Mouse (Mus musculus) cortical plate, adult 2 months (tissue): Measurements from ENCODE around the gene Card9. TPM values are rescaled to one million over a fixed set of nuclear protein-coding genes. Genes with fewer than 3 reads are reported as not detected.

Experiments used
- H3K27ac ChIP-seq: fragments of 200-500 bp; 2 replicates; pipeline ENCODE4 v1.5.1; 2012; ENCODE audit warnings: low read length, control low read depth, inconsistent platforms; ENCODE audit not compliant: insufficient read depth
- H3K4me1 ChIP-seq: fragments of 200-500 bp; 2 replicates; pipeline ENCODE4 v1.6.1; 2011; ENCODE audit warnings: low read length; ENCODE audit not compliant: control insufficient read depth, insufficient read depth
- H3K4me3 ChIP-seq: fragments of 200-500 bp; 2 replicates; pipeline ENCODE4 v1.5.1; 2011; ENCODE audit warnings: mild to moderate bottlenecking, low read length, control low read depth; ENCODE audit not compliant: insufficient read depth
- CTCF ChIP-seq: fragments of 200-500 bp; IDR thresholded peaks from 2 replicates; pipeline ENCODE4 v1.5.1; 2011; ENCODE audit warnings: mild to moderate bottlenecking, control low read depth, low read length; ENCODE audit not compliant: insufficient read depth; ENCODE audit errors: extremely low read depth
- POLR2A ChIP-seq: fragments of 200-500 bp; IDR thresholded peaks from 2 replicates; pipeline ENCODE4 v1.6.1; 2011; ENCODE audit warnings: mild to moderate bottlenecking, low read length, control low read depth; ENCODE audit not compliant: insufficient read depth; ENCODE audit errors: extremely low read depth
- polyA plus RNA-seq: library from polyadenylated mRNA; depleted of rRNA; stranded (reverse); fragments of >200 nt; gene quantifications from 2 replicates; pipeline ENCODE4 v1.2.3, GENCODE M21; 2012

The Card9 gene
- polyA plus RNA-seq, 1 experiment, result 5.3 TPM

- Histone ChIP-seq H3K4me1 (peaks cover under 1% of the 10 kb centered on the region; the same call in 1 of the 2 replicates), H3K27ac (peak overlapping the region; percentile 86), H3K4me3 (no peak overlapping the region)
- TF ChIP-seq POLR2A (no peak), CTCF (no peak)
Measured at GRCm38 (mm10) chr2:26330056-26330468, 30.7 kb downstream of the Card9 start.

GRCm38 (mm10) chr2:26329402-26329801 lies 31.3 kb downstream of the Card9 start:
- no peak for TF ChIP-seq POLR2A
- no peak for TF ChIP-seq CTCF
- Histone ChIP-seq H3K4me3 (no peak overlapping the region), H3K27ac (peak overlapping the region; percentile 86), H3K4me1 (peaks cover 2% of the 10 kb centered on the region; the same call in 1 of the 2 replicates)

- H3K4me3 ChIP-seq, result no peak overlapping the region
- TF ChIP-seq POLR2A (no peak), CTCF (no peak)
- H3K4me1 ChIP-seq, result peaks cover 2% of the 10 kb centered on the region; the same call in 1 of the 2 replicates
- H3K27ac ChIP-seq, result no peak overlapping the region
Measured at GRCm38 (mm10) chr2:26327852-26328251, 32.9 kb downstream of the Card9 start.

- H3K27ac ChIP-seq, result no peak overlapping the region
- H3K4me3 ChIP-seq, result no peak overlapping the region
- TF ChIP-seq POLR2A (no peak), CTCF (peak; percentile 92)
- H3K4me1 ChIP-seq, result peaks cover 2% of the 10 kb centered on the region; the same call in 1 of the 2 replicates
Measured at GRCm38 (mm10) chr2:26325386-26326181, 35.1 kb downstream of the Card9 start.

- Histone ChIP-seq H3K4me3 (no peak overlapping the region), H3K27ac (no peak overlapping the region), H3K4me1 (peaks cover 2% of the 10 kb centered on the region; the same call in 1 of the 2 replicates)
- TF ChIP-seq POLR2A, result no peak
- TF ChIP-seq CTCF, result peak; percentile 66
Measured at GRCm38 (mm10) chr2:26324917-26325316, 35.8 kb downstream of the Card9 start.

- Histone ChIP-seq H3K27ac (no peak overlapping the region), H3K4me3 (no peak overlapping the region), H3K4me1 (peaks cover 4% of the 10 kb centered on the region; the same call in 1 of the 2 replicates)
- no peak for TF ChIP-seq POLR2A
- TF ChIP-seq CTCF, result no peak
Measured at GRCm38 (mm10) chr2:26323589-26324325, 37.0 kb downstream of the Card9 start.

GRCm38 (mm10) chr2:26320245-26321185 lies 40.2 kb downstream of the Card9 start:
- no peak overlapping the region for H3K27ac ChIP-seq
- peaks cover 8% of the 10 kb centered on the region for H3K4me1 ChIP-seq
- TF ChIP-seq CTCF, result no peak
- no peak for TF ChIP-seq POLR2A
- H3K4me3 ChIP-seq, result no peak overlapping the region

GRCm38 (mm10) chr2:26319519-26320244 lies 41.0 kb downstream of the Card9 start:
- no peak for TF ChIP-seq CTCF
- TF ChIP-seq POLR2A, result no peak
- Histone ChIP-seq H3K27ac (no peak overlapping the region), H3K4me1 (peaks cover 7% of the 10 kb centered on the region), H3K4me3 (no peak overlapping the region)
